Mouse (Mus musculus) T-helper 1 cell (primary cell): ENCODE results near the gene Mrpl21.

Experiments
- in situ Hi-C: fragments of 300-600 bp; cut with MboI, MseI; formaldehyde crosslinking; loops from one replicate; pipeline ENCODE4 v1.15.1; 2025; ENCODE audit warnings: high pct_unique_total_duplicates

The Mrpl21 gene

GRCm38 (mm10) chr19:3334550-3334949, 51.8 kb downstream of the Mrpl21 start:
- in situ Hi-C loops = no loop called here

- in situ Hi-C loops = no loop called here
Measured at GRCm38 (mm10) chr19:3335917-3336316, 53.2 kb downstream of the Mrpl21 start.

- in situ Hi-C loops = no loop called here
Measured at GRCm38 (mm10) chr19:3336485-3337255, 54.0 kb downstream of the Mrpl21 start.

- in situ Hi-C loops = no loop called here
Measured at GRCm38 (mm10) chr19:3339187-3339586, 56.5 kb downstream of the Mrpl21 start.

- in situ Hi-C loops = loop anchor here (5.0 kb wide), 1 partner anchor 101 kb away; no protein-coding TSS in a partner anchor
Measured at GRCm38 (mm10) chr19:3341021-3341420, 58.3 kb downstream of the Mrpl21 start.
